Mouse (Mus musculus): ENCODE data around the gene Rin3.

DNA sequence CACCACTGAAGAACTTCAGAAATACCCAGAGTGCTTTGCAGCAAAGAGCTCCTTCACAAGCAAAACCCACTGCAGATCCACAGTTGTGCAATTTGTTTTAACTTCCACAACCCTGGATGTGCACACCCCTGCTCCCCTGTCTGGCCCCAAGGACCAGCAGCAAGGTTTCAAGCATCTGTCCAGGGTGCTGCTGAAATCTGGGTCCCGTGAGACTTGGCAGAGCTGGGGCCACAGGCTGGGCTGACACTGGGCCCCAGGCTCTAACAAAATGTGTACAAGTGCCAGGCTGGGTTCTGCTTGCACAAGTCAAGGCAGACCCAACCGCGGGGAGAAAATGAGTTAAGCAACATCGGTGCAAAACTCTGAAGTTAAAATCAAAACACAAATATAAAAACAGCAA is 115.7 kb downstream of the Rin3 start:
- no peak for TF ChIP-seq CTCF (IDR thresholded peaks at IDR 0.05 in 2 of 3, conservative IDR thresholded peaks at IDR 0.05 in 1 of 3; ENCODE audit: control insufficient read depth in 1 of 3, insufficient read depth in 1 of 3, low read depth in 2 of 3, low read length in 3 of 3, poor library complexity in 1 of 3, severe bottlenecking in 1 of 3)
- no peak for TF ChIP-seq ELF1 (IDR thresholded peaks at IDR 0.05; ENCODE audit: low read depth, low read length)
- TF ChIP-seq POLR2A (IDR thresholded peaks at IDR 0.05; ENCODE audit: control insufficient read depth in 1 of 2, insufficient read depth in 1 of 2, low read depth in 1 of 2, low read length in 2 of 2, poor library complexity in 1 of 2) = no peak
- no peak for TF ChIP-seq EP300 (IDR thresholded peaks at IDR 0.05; ENCODE audit: low read depth in 1 of 2, low read length in 2 of 2)
- TF ChIP-seq POLR2AphosphoS2 (IDR thresholded peaks at IDR 0.05; ENCODE audit: low read length) = no peak
- TF ChIP-seq MAX (IDR thresholded peaks at IDR 0.05; ENCODE audit: low read length) = no peak
- no peak for TF ChIP-seq GABPA (IDR thresholded peaks at IDR 0.05; ENCODE audit: low read depth, low read length)
- no peak for TF ChIP-seq MAFK (IDR thresholded peaks at IDR 0.05; ENCODE audit: borderline replicate concordance, low read depth, low read length)
- TF ChIP-seq HCFC1 (IDR thresholded peaks at IDR 0.05; ENCODE audit: low read depth, low read length) = no peak
- no peak for TF ChIP-seq TAL1 (IDR thresholded peaks at IDR 0.05; ENCODE audit: low read length)

Measured in MEL (cell line).